Mouse (Mus musculus) liver, embryonic 16.5 days (tissue): ENCODE data around the gene Prdm11. TPM values are rescaled to one million over a fixed set of nuclear protein-coding genes. Genes with fewer than 3 reads are reported as not detected.

Experiments used
- ATAC-seq: fragments of 200-750 bp; cut with Nextera tagmentation; 2 replicates; pipeline ENCODE4 v1.8.0; 2017; ENCODE audit warnings: low read depth, mild to moderate bottlenecking, moderate number of reproducible peaks, moderate library complexity
- H3K27ac ChIP-seq: fragments of 300-500 bp; sonication (generic); 2 replicates; pipeline ENCODE4 v1.5.1; 2014; ENCODE audit warnings: mild to moderate bottlenecking, low read length
- H3K27me3 ChIP-seq: fragments of 300-500 bp; sonication (generic); 2 replicates; pipeline ENCODE4 v1.6.1; 2014; ENCODE audit warnings: low read depth, low read length, mixed read lengths; ENCODE audit not compliant: control insufficient read depth, insufficient read depth
- H3K36me3 ChIP-seq: fragments of 300-500 bp; sonication (generic); 2 replicates; pipeline ENCODE4 v1.6.1; 2014; ENCODE audit warnings: mild to moderate bottlenecking; ENCODE audit not compliant: control insufficient read depth, insufficient read depth
- H3K4me1 ChIP-seq: fragments of 300-500 bp; sonication (generic); 2 replicates; pipeline ENCODE4 v1.6.1; 2014; ENCODE audit warnings: low read depth, low read length, mixed read lengths; ENCODE audit not compliant: control insufficient read depth
- H3K4me2 ChIP-seq: fragments of 300-500 bp; sonication (generic); 2 replicates; pipeline ENCODE4 v1.6.1; 2014; ENCODE audit warnings: low read depth, low read length, mixed read lengths
- H3K4me3 ChIP-seq: fragments of 300-500 bp; sonication (generic); 2 replicates; pipeline ENCODE4 v1.5.1; 2014; ENCODE audit warnings: low read depth, mild to moderate bottlenecking, low read length
- H3K9ac ChIP-seq: fragments of 300-500 bp; sonication (generic); 2 replicates; pipeline ENCODE4 v1.6.1; 2014; ENCODE audit warnings: low read depth, low read length
- H3K9me3 ChIP-seq: fragments of 300-500 bp; sonication (generic); replicated peaks from 2 replicates; pipeline ENCODE4 v1.6.1; 2016; ENCODE audit warnings: low read length; ENCODE audit not compliant: control insufficient read depth
- WGBS: fragments of 180-500 bp; shearing (Covaris S2); extraction: QIAGEN DNeasy Blood & Tissue Kit; methylation state at CpG from one replicate; pipeline ENCODE4 v1.1.7; 2014; ENCODE audit not compliant: insufficient replicate concordance; 5-methylcytosine and 5-hydroxymethylcytosine counted together
- polyA plus RNA-seq: library from polyadenylated mRNA; unstranded; fragments of >200 nt; fragmentation: Nextera tagmentation; extraction: Ambion mirVana; gene quantifications from 2 replicates; pipeline ENCODE4 v1.2.1, GENCODE M21; 2015

Prdm11 gene
- polyA plus RNA-seq, 1 experiment from 2014 or later = 1.2 TPM

GRCm38 (mm10) chr2:92984321-92985108 is 61.5 kb downstream of the Prdm11 start:
- Histone ChIP-seq H3K4me3 (no peak overlapping the region), H3K36me3 (no peaks in the 10 kb centered on the region), H3K27me3 (no peaks in the 10 kb centered on the region), H3K4me2 (no peak overlapping the region), H3K4me1 (peaks cover 38% of the 10 kb centered on the region), H3K27ac (no peak overlapping the region), H3K9me3 (no peaks in the 10 kb centered on the region), H3K9ac (no peak overlapping the region)
- WGBS = 88% methylated on average over 7 of the region's 7 CpGs
- no peak for ATAC-seq

- WGBS = 20% methylated on average over 4 of the region's 4 CpGs
- Histone ChIP-seq H3K4me1 (peaks cover 38% of the 10 kb centered on the region), H3K4me3 (no peak overlapping the region), H3K9me3 (no peaks in the 10 kb centered on the region), H3K36me3 (no peaks in the 10 kb centered on the region), H3K4me2 (peak overlapping the region; percentile 40), H3K27me3 (no peaks in the 10 kb centered on the region), H3K9ac (0 out of 2 replicates have a peak overlapping the region, but pooled peaks have one; percentile 20), H3K27ac (peak overlapping the region; percentile 65)
- ATAC-seq = peak; percentile 90
These were observed 62.7 kb downstream of the Prdm11 start for GRCm38 (mm10) chr2:92983273-92983620.

- 0 out of 2 replicates have a peak overlapping the region, but pooled peaks have one; percentile 20 for H3K9ac ChIP-seq
- H3K27me3 ChIP-seq = no peaks in the 10 kb centered on the region
- no peak for ATAC-seq
- H3K4me2 ChIP-seq = peak overlapping the region; percentile 40
- peak overlapping the region; percentile 65 for H3K27ac ChIP-seq
- no peak overlapping the region for H3K4me3 ChIP-seq
- peaks cover 36% of the 10 kb centered on the region for H3K4me1 ChIP-seq
- H3K36me3 ChIP-seq = no peaks in the 10 kb centered on the region
- H3K9me3 ChIP-seq = no peaks in the 10 kb centered on the region
- 22% methylated on average over 8 of the region's 8 CpGs for WGBS
These were observed 63.2 kb downstream of the Prdm11 start for GRCm38 (mm10) chr2:92982591-92983272.

GRCm38 (mm10) chr2:92980165-92980564 is 65.8 kb downstream of the Prdm11 start:
- no peak overlapping the region for H3K4me3 ChIP-seq
- no peak overlapping the region for H3K9ac ChIP-seq
- no peaks in the 10 kb centered on the region for H3K27me3 ChIP-seq
- no peak overlapping the region for H3K4me2 ChIP-seq
- peaks cover 26% of the 10 kb centered on the region for H3K4me1 ChIP-seq
- ATAC-seq = no peak
- H3K27ac ChIP-seq = no peak overlapping the region
- 59% methylated on average over 10 of the region's 10 CpGs for WGBS
- no peaks in the 10 kb centered on the region for H3K36me3 ChIP-seq
- H3K9me3 ChIP-seq = no peaks in the 10 kb centered on the region

- no peaks in the 10 kb centered on the region for H3K27me3 ChIP-seq
- H3K4me1 ChIP-seq = peaks cover under 1% of the 10 kb centered on the region; the same call in 1 of the 2 replicates
- no peak overlapping the region for H3K4me3 ChIP-seq
- H3K9ac ChIP-seq = no peak overlapping the region
- H3K9me3 ChIP-seq = no peaks in the 10 kb centered on the region
- H3K27ac ChIP-seq = no peak overlapping the region
- no peak for ATAC-seq
- no peak overlapping the region for H3K4me2 ChIP-seq
- WGBS = 76% methylated on average over 14 of the region's 14 CpGs
- peaks cover 7% of the 10 kb centered on the region for H3K36me3 ChIP-seq
These were observed 70.8 kb downstream of the Prdm11 start for GRCm38 (mm10) chr2:92975031-92975790.

- H3K9ac ChIP-seq = no peak overlapping the region
- 88% methylated on average over 20 of the region's 20 CpGs for WGBS
- no peak overlapping the region for H3K27ac ChIP-seq
- no peak for ATAC-seq
- H3K4me2 ChIP-seq = no peak overlapping the region
- H3K9me3 ChIP-seq = no peaks in the 10 kb centered on the region
- H3K27me3 ChIP-seq = no peaks in the 10 kb centered on the region
- no peaks in the 10 kb centered on the region for H3K4me1 ChIP-seq
- H3K4me3 ChIP-seq = no peak overlapping the region
- H3K36me3 ChIP-seq = peaks cover 7% of the 10 kb centered on the region
These were observed 72.3 kb downstream of the Prdm11 start for GRCm38 (mm10) chr2:92973646-92974045.

- 89% methylated on average over 17 of the region's 17 CpGs for WGBS
- ATAC-seq = no peak
- peaks cover 7% of the 10 kb centered on the region for H3K36me3 ChIP-seq
- H3K27me3 ChIP-seq = no peaks in the 10 kb centered on the region
- H3K9me3 ChIP-seq = no peaks in the 10 kb centered on the region
- H3K4me1 ChIP-seq = no peaks in the 10 kb centered on the region
- no peak overlapping the region for H3K9ac ChIP-seq
- H3K4me2 ChIP-seq = no peak overlapping the region
- no peak overlapping the region for H3K4me3 ChIP-seq
- H3K27ac ChIP-seq = no peak overlapping the region
These were observed 73.9 kb downstream of the Prdm11 start for GRCm38 (mm10) chr2:92972071-92972470.

- H3K4me3 ChIP-seq = no peak overlapping the region
- WGBS = 53% methylated on average over 8 of the region's 8 CpGs
- no peak overlapping the region for H3K4me2 ChIP-seq
- no peaks in the 10 kb centered on the region for H3K9me3 ChIP-seq
- H3K4me1 ChIP-seq = no peaks in the 10 kb centered on the region
- H3K27me3 ChIP-seq = no peaks in the 10 kb centered on the region
- ATAC-seq = no peak
- no peak overlapping the region for H3K9ac ChIP-seq
- peaks cover 7% of the 10 kb centered on the region for H3K36me3 ChIP-seq
- H3K27ac ChIP-seq = no peak overlapping the region
These were observed 74.4 kb downstream of the Prdm11 start for GRCm38 (mm10) chr2:92971536-92971935.
